Mouse (Mus musculus) stomach, embryonic 14.5 days (tissue): ENCODE measurements around the gene Sap30l. TPM values are rescaled to one million over a fixed set of nuclear protein-coding genes. Genes with fewer than 3 reads are reported as not detected.

Source experiments
- ATAC-seq: fragments of 200-750 bp; cut with Nextera tagmentation; 2 replicates; pipeline ENCODE4 v1.8.0; 2017; ENCODE audit warnings: low read depth, moderate TSS enrichment; ENCODE audit not compliant: insufficient number of reproducible peaks, insufficient read depth, low FRiP score
- H3K27ac ChIP-seq: fragments of 300-500 bp; sonication (generic); 2 replicates; pipeline ENCODE4 v1.5.1; 2014; ENCODE audit warnings: mild to moderate bottlenecking, low read length, moderate library complexity, mixed read lengths
- H3K27me3 ChIP-seq: fragments of 300-500 bp; sonication (generic); 2 replicates; pipeline ENCODE4 v1.6.1; 2014; ENCODE audit warnings: low read length, control low read depth, mixed read lengths; ENCODE audit not compliant: control insufficient read depth, insufficient read depth
- H3K36me3 ChIP-seq: fragments of 300-500 bp; sonication (generic); 2 replicates; pipeline ENCODE4 v1.6.1; 2014; ENCODE audit warnings: mild to moderate bottlenecking, control low read depth, low read length, moderate library complexity, mixed read lengths; ENCODE audit not compliant: control insufficient read depth, insufficient read depth
- H3K4me1 ChIP-seq: fragments of 300-500 bp; sonication (generic); 2 replicates; pipeline ENCODE4 v1.6.1; 2014; ENCODE audit warnings: low read length, control low read depth, mixed read lengths; ENCODE audit not compliant: control insufficient read depth, insufficient read depth
- H3K4me2 ChIP-seq: fragments of 300-500 bp; sonication (generic); replicated peaks from 2 replicates; pipeline ENCODE4 v1.6.1; 2014; ENCODE audit warnings: low read depth, low read length, control low read depth
- H3K4me3 ChIP-seq: fragments of 300-500 bp; sonication (generic); 2 replicates; pipeline ENCODE4 v1.5.1; 2014; ENCODE audit warnings: low read depth, low read length, control low read depth
- H3K9ac ChIP-seq: fragments of 300-500 bp; sonication (generic); replicated peaks from 2 replicates; pipeline ENCODE4 v1.6.1; 2014; ENCODE audit warnings: low read depth, mild to moderate bottlenecking, control low read depth, low read length, moderate library complexity, mixed read lengths
- H3K9me3 ChIP-seq: fragments of 300-500 bp; sonication (generic); 2 replicates; pipeline ENCODE4 v1.6.1; 2016; ENCODE audit warnings: low read depth, low read length, control low read depth; ENCODE audit not compliant: control insufficient read depth
- WGBS: fragments of 180-500 bp; shearing (Covaris S2); extraction: QIAGEN DNeasy Blood & Tissue Kit; methylation state at CpG from one replicate; pipeline ENCODE4 v1.1.7; 2014; 5-methylcytosine and 5-hydroxymethylcytosine counted together
- polyA plus RNA-seq: library from polyadenylated mRNA; unstranded; fragments of >200 nt; fragmentation: Nextera tagmentation; extraction: Ambion mirVana; gene quantifications from 2 replicates; pipeline ENCODE4 v1.2.1, GENCODE M21; 2014

Sap30l gene
- polyA plus RNA-seq, 1 experiment from 2014 or later, result 8.4 TPM

DNA sequence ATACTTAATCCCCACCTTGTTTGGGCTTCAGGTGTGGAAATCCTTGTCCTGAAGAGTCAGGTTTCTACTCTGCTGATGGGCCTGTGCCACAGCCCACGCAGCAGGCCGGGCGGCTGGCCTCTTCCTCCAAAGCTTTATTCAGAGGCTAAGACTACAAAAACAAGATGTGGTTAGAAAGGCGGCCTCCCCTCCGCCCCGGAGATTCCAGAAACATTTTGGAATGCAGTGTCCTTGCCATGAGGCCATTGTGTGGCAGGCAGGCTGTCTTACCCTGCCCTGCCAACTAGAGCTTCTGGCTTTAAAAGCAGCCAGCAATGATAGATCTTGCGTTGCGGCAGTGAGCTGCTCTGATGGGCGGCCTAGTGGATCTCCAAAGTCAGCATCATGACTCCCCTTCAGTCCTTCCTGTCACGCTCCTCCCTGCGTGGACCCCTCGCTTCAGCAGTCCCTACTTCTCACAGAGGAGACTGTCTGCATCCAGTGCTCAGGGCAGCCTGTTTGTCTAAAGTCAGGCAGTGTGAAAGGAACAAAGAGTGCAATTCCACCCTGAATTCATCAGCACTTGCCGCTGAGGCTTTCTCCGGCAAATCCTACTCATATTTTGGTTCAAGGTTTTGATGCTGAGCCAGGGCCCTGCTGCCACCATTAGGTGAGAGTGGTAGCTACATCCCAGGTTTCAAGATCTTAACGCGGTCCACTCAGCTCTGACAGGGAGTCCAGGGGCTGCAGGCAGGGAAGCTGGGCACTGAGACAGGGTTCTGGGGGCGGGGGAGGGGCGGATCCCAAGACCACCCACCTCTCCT is 14.6 kb upstream of the Sap30l start:
- 46% methylated on average over 18 of the region's 18 CpGs for WGBS
- no peaks in the 10 kb centered on the region for H3K4me1 ChIP-seq
- no peaks in the 10 kb centered on the region for H3K27me3 ChIP-seq
- H3K9me3 ChIP-seq, result no peaks in the 10 kb centered on the region
- H3K4me3 ChIP-seq, result no peak overlapping the region
- no peak for ATAC-seq
- no peaks in the 10 kb centered on the region; the same call in 1 of the 2 replicates for H3K36me3 ChIP-seq
- H3K27ac ChIP-seq, result no peak overlapping the region
- no peak overlapping the region for H3K9ac ChIP-seq
- H3K4me2 ChIP-seq, result no peak overlapping the region

GRCm38 (mm10) chr11:57787913-57788312 is 13.5 kb upstream of the Sap30l start:
- no peaks in the 10 kb centered on the region for H3K27me3 ChIP-seq
- no peak overlapping the region for H3K9ac ChIP-seq
- H3K4me2 ChIP-seq, result no peak overlapping the region
- no peaks in the 10 kb centered on the region for H3K4me1 ChIP-seq
- H3K27ac ChIP-seq, result no peak overlapping the region
- no peaks in the 10 kb centered on the region for H3K9me3 ChIP-seq
- 47% methylated on average over 3 of the region's 3 CpGs for WGBS
- H3K4me3 ChIP-seq, result no peak overlapping the region
- no peaks in the 10 kb centered on the region; the same call in 1 of the 2 replicates for H3K36me3 ChIP-seq
- ATAC-seq, result no peak

DNA sequence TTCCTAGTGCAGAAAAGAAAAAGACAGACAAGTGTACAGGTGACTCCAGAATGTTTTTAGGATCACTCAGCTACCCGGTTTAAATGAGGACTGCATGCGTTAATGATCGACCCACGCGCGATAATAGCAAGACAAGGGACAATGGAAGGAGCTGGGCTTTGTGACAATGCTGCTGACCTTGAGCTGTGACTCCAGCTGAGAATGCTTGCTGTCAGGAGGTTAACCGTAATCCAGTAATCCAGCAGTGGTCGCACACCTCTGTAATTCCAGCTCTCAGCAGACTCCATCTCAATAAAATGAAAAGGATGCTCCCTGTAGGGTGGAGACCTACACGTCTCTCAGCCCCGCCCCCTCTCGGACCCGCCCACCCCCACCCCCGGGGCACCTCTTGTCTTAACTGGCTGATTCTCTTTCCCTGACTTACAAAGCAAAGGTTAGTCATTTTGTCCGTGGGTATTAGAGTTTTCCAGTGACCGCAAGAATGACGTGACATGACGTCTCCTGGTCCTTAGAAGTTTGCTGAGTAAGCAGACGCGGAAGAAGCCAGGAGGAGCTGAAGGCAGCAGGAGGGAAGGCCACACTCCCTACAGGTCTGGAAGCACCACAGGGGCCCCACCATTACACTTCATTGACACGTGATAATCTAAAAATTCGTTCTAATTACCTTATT is 10.4 kb upstream of the Sap30l start:
- no peaks in the 10 kb centered on the region for H3K9me3 ChIP-seq
- H3K36me3 ChIP-seq, result no peaks in the 10 kb centered on the region
- H3K9ac ChIP-seq, result no peak overlapping the region
- no peaks in the 10 kb centered on the region for H3K27me3 ChIP-seq
- WGBS, result 29% methylated on average over 21 of the region's 21 CpGs
- no peak for ATAC-seq
- no peak overlapping the region for H3K27ac ChIP-seq
- H3K4me3 ChIP-seq, result no peak overlapping the region
- 0 out of 2 replicates have a peak overlapping the region, but pooled peaks have one; percentile 7 for H3K4me2 ChIP-seq
- no peaks in the 10 kb centered on the region for H3K4me1 ChIP-seq

DNA sequence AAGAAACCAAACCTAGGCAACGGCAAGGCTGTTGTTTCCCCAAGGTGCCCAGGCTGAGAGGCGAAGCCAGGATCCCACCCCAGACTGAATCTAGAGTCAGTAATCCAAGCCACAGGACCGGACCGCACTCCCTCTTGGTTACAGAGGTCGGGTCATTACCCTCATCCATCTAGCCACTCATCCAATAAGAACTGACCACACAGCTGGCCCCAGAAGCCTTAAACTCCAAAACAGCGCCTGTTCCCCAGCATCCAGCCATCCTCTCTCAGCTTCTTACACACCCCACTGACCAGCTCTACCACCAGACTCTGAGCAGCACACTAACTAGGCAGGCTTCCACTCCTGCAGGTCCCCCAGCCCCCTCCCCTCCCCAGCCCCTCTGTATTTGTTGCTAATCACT is 6.4 kb upstream of the Sap30l start:
- ATAC-seq, result no peak
- Histone ChIP-seq H3K27ac (no peak overlapping the region), H3K4me3 (no peak overlapping the region), H3K4me2 (no peak overlapping the region), H3K9me3 (no peaks in the 10 kb centered on the region), H3K36me3 (no peaks in the 10 kb centered on the region), H3K4me1 (no peaks in the 10 kb centered on the region), H3K9ac (no peak overlapping the region), H3K27me3 (no peaks in the 10 kb centered on the region)
- 40% methylated on average over 6 of the region's 6 CpGs for WGBS

GRCm38 (mm10) chr11:57797828-57798227 is 3.6 kb upstream of the Sap30l start:
- no peak for ATAC-seq
- no peak overlapping the region for H3K9ac ChIP-seq
- H3K4me3 ChIP-seq, result no peak overlapping the region
- no peaks in the 10 kb centered on the region for H3K27me3 ChIP-seq
- peaks cover 7% of the 10 kb centered on the region; the same call in 1 of the 2 replicates for H3K4me1 ChIP-seq
- H3K4me2 ChIP-seq, result no peak overlapping the region
- 84% methylated on average over 9 of the region's 9 CpGs for WGBS
- H3K27ac ChIP-seq, result no peak overlapping the region
- H3K9me3 ChIP-seq, result no peaks in the 10 kb centered on the region
- no peaks in the 10 kb centered on the region for H3K36me3 ChIP-seq

DNA sequence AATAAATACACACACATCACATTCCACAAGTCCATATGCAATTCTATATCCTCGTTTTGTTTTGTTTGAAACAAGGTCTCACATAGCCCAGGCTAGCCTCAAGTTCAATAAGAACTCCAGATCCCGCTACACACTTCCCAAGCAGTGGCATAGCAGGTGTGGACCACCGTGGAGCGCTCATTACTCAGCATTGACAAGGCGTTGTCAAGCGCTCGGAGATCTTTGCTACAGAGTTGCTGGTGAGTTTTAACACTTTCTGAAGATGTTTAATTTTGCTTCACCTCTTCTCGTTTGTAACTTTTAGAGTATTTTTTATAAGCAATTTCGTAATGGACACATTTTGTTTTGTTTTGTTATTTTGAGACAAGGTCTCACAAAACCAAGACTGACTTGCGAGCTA is 2.0 kb upstream of the Sap30l start:
- Histone ChIP-seq H3K4me3 (no peak overlapping the region), H3K4me2 (no peak overlapping the region), H3K9me3 (no peaks in the 10 kb centered on the region), H3K36me3 (no peaks in the 10 kb centered on the region), H3K27ac (no peak overlapping the region), H3K4me1 (peaks cover 14% of the 10 kb centered on the region), H3K9ac (no peak overlapping the region), H3K27me3 (no peaks in the 10 kb centered on the region)
- ATAC-seq, result no peak
- WGBS, result 79% methylated on average over 10 of the region's 10 CpGs

- Histone ChIP-seq H3K9me3 (no peaks in the 10 kb centered on the region), H3K4me3 (peak overlapping the region; percentile 95), H3K9ac (peak overlapping the region; percentile 49), H3K4me2 (peak overlapping the region; percentile 98), H3K36me3 (no peaks in the 10 kb centered on the region), H3K27me3 (no peaks in the 10 kb centered on the region), H3K27ac (peak overlapping the region; percentile 44), H3K4me1 (peaks cover 14% of the 10 kb centered on the region)
- no peak for ATAC-seq
- 13% methylated on average over 22 of the region's 22 CpGs for WGBS
Observed at GRCm38 (mm10) chr11:57800266-57800951, 1.0 kb upstream of the Sap30l start.

- H3K36me3 ChIP-seq, result no peaks in the 10 kb centered on the region
- peak; percentile 46 for ATAC-seq
- peak overlapping the region; percentile 98 for H3K4me2 ChIP-seq
- no peaks in the 10 kb centered on the region for H3K27me3 ChIP-seq
- H3K27ac ChIP-seq, result peak overlapping the region; percentile 61; the same call in 1 of the 2 replicates
- no peaks in the 10 kb centered on the region for H3K9me3 ChIP-seq
- peaks cover 14% of the 10 kb centered on the region for H3K4me1 ChIP-seq
- peak overlapping the region; percentile 95 for H3K4me3 ChIP-seq
- peak overlapping the region; percentile 89 for H3K9ac ChIP-seq
- WGBS, result under 1% methylated on average over 75 of the region's 85 CpGs
Observed at GRCm38 (mm10) chr11:57801766-57802510, 501 bp downstream of the Sap30l start.
